Mouse (Mus musculus): ENCODE data around the gene Cenpo. TPM values are rescaled to one million over a fixed set of nuclear protein-coding genes. Genes with fewer than 3 reads are reported as not detected.

Gene Cenpo
- polyA plus RNA-seq, 1 experiment: 13.1 TPM

Other genes starting within 250 kb of the Cenpo start
- gene Efr3b, start 195.4 kb downstream of the Cenpo start, polyA plus RNA-seq (2012; rRNA removed): 8.1 and 10.0 TPM in 2 replicates
- gene Dnajc27, start 151.7 kb downstream of the Cenpo start, polyA plus RNA-seq (2012; rRNA removed): 5.6 and 6.1 TPM in 2 replicates
- gene Adcy3, start 101.2 kb downstream of the Cenpo start, polyA plus RNA-seq (2012; rRNA removed): 8.2 and 8.5 TPM in 2 replicates
- gene Ptrhd1, start 267 bp downstream of the Cenpo start, polyA plus RNA-seq (2012; rRNA removed): 5.4 and 6.6 TPM in 2 replicates
- 30.8 and 31.5 TPM in 2 replicates for gene Ncoa1, start 242.9 kb upstream of the Cenpo start, polyA plus RNA-seq (2012; rRNA removed)

All from gonadal fat pad, adult 2 months (tissue).